Mouse (Mus musculus) brain, embryonic 14.5 days (tissue): ENCODE results near the gene Lmo7.

Experiments
- CTCF ChIP-seq: fragments of 200-500 bp; IDR thresholded peaks from 2 replicates; pipeline ENCODE4 v1.5.1; 2012; ENCODE audit warnings: inconsistent platforms, mild to moderate bottlenecking, moderate library complexity, borderline replicate concordance; ENCODE audit not compliant: insufficient read depth, insufficient read length; ENCODE audit errors: extremely low read depth
- POLR2A ChIP-seq: fragments of 200-500 bp; IDR thresholded peaks from 2 replicates; pipeline ENCODE4 v1.6.1; 2012; ENCODE audit warnings: mild to moderate bottlenecking, inconsistent platforms, borderline replicate concordance; ENCODE audit not compliant: poor library complexity, insufficient read depth, insufficient read length, severe bottlenecking; ENCODE audit errors: extremely low read depth

DNA sequence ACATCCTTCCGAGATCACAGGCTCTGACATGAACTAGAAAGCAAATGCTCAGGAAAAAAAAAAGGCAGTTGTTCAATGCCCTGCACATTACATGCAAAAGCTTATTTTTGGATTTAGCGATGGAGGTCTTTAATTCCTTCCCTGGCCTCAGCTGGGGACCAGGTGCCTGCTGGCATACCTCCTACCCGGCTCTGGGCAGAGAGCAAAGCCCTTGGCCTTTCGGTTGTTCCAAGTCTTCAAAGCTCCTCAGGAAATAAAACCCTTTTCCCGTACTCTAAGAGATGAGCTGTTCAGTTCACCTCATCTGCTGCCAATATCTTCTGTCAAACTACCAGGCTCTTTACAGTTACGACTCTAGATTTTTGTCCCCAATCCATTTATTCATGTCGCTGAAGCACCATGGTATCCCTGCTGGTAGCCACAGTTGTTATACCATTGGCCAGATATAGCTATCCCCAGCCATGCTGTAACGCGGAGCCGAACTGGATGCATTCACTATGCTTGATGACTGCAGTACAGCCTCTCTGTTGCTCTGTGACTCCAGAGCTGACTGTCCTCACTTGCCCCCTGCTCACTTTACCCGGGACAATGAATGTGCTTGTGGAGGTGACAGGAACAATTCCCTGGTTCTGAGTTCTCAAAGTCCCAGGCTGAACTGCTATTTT, 246.4 kb downstream of the Lmo7 start:
- TF ChIP-seq POLR2A (no peak), CTCF (no peak)
